Mouse (Mus musculus): ENCODE measurements around the gene Pld3.

DNA sequence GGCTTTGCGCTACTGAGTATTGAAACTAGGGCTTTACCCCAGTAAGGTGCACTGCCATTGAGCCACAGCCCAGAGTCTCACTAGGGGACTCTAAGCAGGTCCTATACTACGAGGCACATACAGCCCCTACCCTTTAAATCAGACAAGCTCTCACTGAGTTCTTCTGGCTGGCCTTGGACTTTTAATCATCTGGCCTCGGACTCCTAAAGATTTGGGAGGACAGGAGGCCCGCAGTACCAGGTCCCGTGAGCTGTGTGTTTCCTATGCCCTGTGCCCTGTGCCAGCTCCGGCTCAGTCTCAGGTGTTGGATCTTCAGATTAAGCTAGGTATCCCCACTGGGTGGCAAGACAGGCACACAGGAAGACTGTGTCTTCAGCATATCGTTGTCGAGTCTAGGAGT is 15.0 kb downstream of the Pld3 start:
- TF ChIP-seq CTCF (IDR thresholded peaks at IDR 0.05; ENCODE audit: low read depth): no peak
- no peak for TF ChIP-seq EP300 (IDR thresholded peaks at IDR 0.05; ENCODE audit: low read depth)
